Mouse (Mus musculus) liver, adult 2 months (tissue): ENCODE measurements around the gene Ulk4. TPM values are rescaled to one million over a fixed set of nuclear protein-coding genes. Genes with fewer than 3 reads are reported as not detected.

Experiments used
- DNase-seq: peaks from one replicate; pipeline ENCODE4 v3.0.0-alpha.2; 2011; ENCODE audit warnings: low read depth, low spot score; ENCODE audit errors: extremely low read depth
- H3K27ac ChIP-seq: fragments of 200-500 bp; replicated peaks from 2 replicates; pipeline ENCODE4 v1.5.1; 2012; ENCODE audit warnings: low read depth, mild to moderate bottlenecking, control low read depth, inconsistent platforms, low read length; ENCODE audit not compliant: insufficient read depth
- H3K27me3 ChIP-seq: fragments of 200-500 bp; 2 replicates; pipeline ENCODE4 v1.6.1; 2012; ENCODE audit warnings: mild to moderate bottlenecking, moderate library complexity, low read length, inconsistent platforms; ENCODE audit not compliant: control insufficient read depth, insufficient read depth
- H3K36me3 ChIP-seq: fragments of 200-500 bp; 2 replicates; pipeline ENCODE4 v1.6.1; 2012; ENCODE audit warnings: low read length, inconsistent platforms; ENCODE audit not compliant: control insufficient read depth, insufficient read depth
- H3K4me1 ChIP-seq: fragments of 200-500 bp; 2 replicates; pipeline ENCODE4 v1.6.1; 2011; ENCODE audit warnings: low read length; ENCODE audit not compliant: control insufficient read depth, insufficient read depth
- H3K4me3 ChIP-seq: fragments of 200-500 bp; 2 replicates; pipeline ENCODE4 v1.5.1; 2011; ENCODE audit warnings: low read depth, mild to moderate bottlenecking, control low read depth, low read length, moderate library complexity; ENCODE audit not compliant: insufficient read depth
- H3K79me2 ChIP-seq: fragments of 200-500 bp; 2 replicates; pipeline ENCODE4 v1.6.1; 2012; ENCODE audit warnings: inconsistent platforms, mild to moderate bottlenecking, low read length, moderate library complexity; ENCODE audit not compliant: control insufficient read depth, insufficient read depth
- H3K9ac ChIP-seq: fragments of 200-500 bp; 2 replicates; pipeline ENCODE4 v1.6.1; 2012; ENCODE audit warnings: low read depth, mild to moderate bottlenecking, control low read depth, inconsistent platforms, low read length
- CTCF ChIP-seq: fragments of 200-500 bp; IDR thresholded peaks from 2 replicates; pipeline ENCODE4 v1.5.1; 2011; ENCODE audit warnings: low read depth, low read length, control low read depth
- POLR2A ChIP-seq: fragments of 200-500 bp; IDR thresholded peaks from 2 replicates; pipeline ENCODE4 v1.6.1; 2011; ENCODE audit warnings: low read length, control low read depth; ENCODE audit not compliant: insufficient read depth; ENCODE audit errors: extremely low read depth
- WGBS: fragments of 180-500 bp; shearing (Covaris S2); methylation state at CpG from one replicate; pipeline ENCODE4 v1.1.7; 2018; 5-methylcytosine and 5-hydroxymethylcytosine counted together
- polyA plus RNA-seq: library from polyadenylated mRNA; depleted of rRNA; stranded (reverse); fragments of >200 nt; gene quantifications from 2 replicates; pipeline ENCODE4 v1.2.3, GENCODE M21; 2012
- total RNA-seq: library from RNA; depleted of rRNA; stranded (reverse); fragments of >200 nt; gene quantifications from 2 replicates; pipeline ENCODE4 v1.2.3, GENCODE M21; 2014

Ulk4 gene
- total and polyA plus RNA-seq, 2 experiments = under 0.01 to 0.24 TPM

GRCm38 (mm10) chr9:120951947-120952346 lies 325.1 kb downstream of the Ulk4 start:
- TF ChIP-seq POLR2A = no peak
- TF ChIP-seq CTCF = no peak
- Histone ChIP-seq H3K27me3 (no peaks in the 10 kb centered on the region), H3K79me2 (peaks cover 19% of the 10 kb centered on the region), H3K4me1 (peaks cover 2% of the 10 kb centered on the region; the same call in 1 of the 2 replicates), H3K4me3 (no peak overlapping the region), H3K9ac (no peak overlapping the region), H3K27ac (no peak overlapping the region), H3K36me3 (peaks cover 53% of the 10 kb centered on the region)
- WGBS = 43% methylated on average over 3 of the region's 3 CpGs
- no peak for DNase-seq

DNA sequence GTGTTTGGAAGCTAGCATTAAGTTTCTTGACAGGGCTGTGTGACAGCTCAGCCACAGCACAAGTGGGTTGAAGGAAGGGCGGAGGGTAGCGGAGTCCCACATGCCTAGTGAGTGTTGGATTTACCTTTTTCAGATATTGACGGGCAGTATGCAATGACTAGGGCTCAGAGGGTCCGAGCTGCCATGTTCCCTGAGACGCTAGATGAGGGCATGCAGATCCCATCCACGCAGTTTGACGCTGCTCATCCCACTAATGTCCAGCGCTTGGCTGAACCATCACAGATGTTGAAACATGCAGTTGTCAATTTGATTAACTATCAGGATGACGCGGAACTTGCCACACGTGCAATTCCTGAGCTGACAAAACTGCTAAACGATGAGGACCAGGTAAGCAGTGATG lies 326.2 kb downstream of the Ulk4 start:
- Histone ChIP-seq H3K4me3 (no peak overlapping the region), H3K4me1 (peaks cover 6% of the 10 kb centered on the region), H3K9ac (no peak overlapping the region), H3K79me2 (peaks cover 26% of the 10 kb centered on the region), H3K36me3 (peaks cover 43% of the 10 kb centered on the region), H3K27me3 (no peaks in the 10 kb centered on the region), H3K27ac (no peak overlapping the region)
- DNase-seq = no peak
- 79% methylated on average over 12 of the region's 12 CpGs for WGBS
- no peak for TF ChIP-seq CTCF
- no peak for TF ChIP-seq POLR2A

DNA sequence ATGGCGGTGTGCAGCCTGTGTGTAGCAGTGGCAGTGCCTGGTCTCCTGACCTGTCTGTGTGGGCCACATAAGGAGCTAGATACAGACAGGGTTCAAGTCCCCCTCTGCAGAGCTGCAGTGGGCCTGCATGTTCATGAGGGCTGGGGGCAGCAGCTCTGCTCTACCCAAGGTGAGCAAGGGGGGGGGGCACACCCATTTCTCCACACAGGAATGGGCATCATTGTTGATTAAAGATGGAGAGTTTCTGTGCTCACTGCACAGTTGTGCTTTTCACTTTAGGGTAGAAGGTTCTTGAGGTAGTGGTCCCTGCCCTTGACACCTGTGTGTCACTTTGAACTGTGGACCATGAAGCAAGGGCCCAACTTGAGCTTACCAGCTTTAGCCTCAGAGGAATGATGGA lies 328.2 kb downstream of the Ulk4 start:
- TF ChIP-seq POLR2A = no peak
- no peak for TF ChIP-seq CTCF
- no peak for DNase-seq
- H3K4me1 ChIP-seq = peaks cover 11% of the 10 kb centered on the region
- peaks cover 31% of the 10 kb centered on the region for H3K36me3 ChIP-seq
- WGBS = 97% methylated on average over 1 of the region's 1 CpGs
- H3K9ac ChIP-seq = no peak overlapping the region
- H3K79me2 ChIP-seq = peaks cover 38% of the 10 kb centered on the region
- H3K27me3 ChIP-seq = no peaks in the 10 kb centered on the region
- no peak overlapping the region for H3K4me3 ChIP-seq
- H3K27ac ChIP-seq = no peak overlapping the region

DNA sequence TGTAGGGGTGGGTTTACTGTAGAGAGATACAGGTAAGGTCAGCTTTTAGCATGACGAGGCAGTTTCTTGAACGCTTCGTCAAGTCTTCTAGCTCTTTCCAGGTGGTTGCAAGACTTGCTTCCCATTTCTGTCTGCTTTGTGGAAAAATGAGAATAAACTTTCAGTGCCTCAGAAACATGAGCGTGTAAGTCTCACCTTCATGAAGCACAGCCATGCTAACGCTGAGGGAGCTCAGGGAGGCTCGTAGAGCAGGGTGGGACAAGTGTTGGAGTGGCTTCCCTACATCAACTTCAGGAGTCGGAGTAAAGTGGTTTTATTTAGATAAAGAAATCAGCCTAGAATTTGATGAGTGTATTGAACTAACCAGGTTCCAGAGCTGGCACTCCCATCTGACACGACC lies 330.9 kb downstream of the Ulk4 start:
- no peak for DNase-seq
- no peaks in the 10 kb centered on the region for H3K27me3 ChIP-seq
- TF ChIP-seq POLR2A = no peak
- no peak for TF ChIP-seq CTCF
- H3K27ac ChIP-seq = no peak overlapping the region
- peaks cover 58% of the 10 kb centered on the region for H3K79me2 ChIP-seq
- H3K4me3 ChIP-seq = no peak overlapping the region
- H3K36me3 ChIP-seq = peaks cover 6% of the 10 kb centered on the region; the same call in 1 of the 2 replicates
- 70% methylated on average over 8 of the region's 8 CpGs for WGBS
- H3K9ac ChIP-seq = no peak overlapping the region
- peaks cover 26% of the 10 kb centered on the region for H3K4me1 ChIP-seq

DNA sequence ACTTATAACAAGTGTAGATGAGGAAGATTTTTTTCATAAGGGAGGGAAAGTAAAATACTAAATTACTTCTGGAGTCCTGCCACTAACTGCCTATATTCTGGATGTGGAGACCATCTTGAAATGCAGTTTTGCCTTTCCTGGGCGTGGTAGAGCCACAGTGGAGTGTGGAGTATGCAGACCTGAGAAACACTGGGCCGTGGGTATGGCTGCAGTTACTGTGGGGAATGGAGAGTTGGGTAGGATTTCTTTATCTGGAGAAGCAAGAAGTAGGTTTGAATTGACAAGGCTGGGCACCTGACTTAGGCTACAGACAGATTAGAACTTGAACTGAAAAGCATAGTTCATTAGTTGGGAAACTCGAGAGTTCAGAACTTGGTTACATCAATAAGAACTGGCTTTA lies 332.8 kb downstream of the Ulk4 start:
- peaks cover 36% of the 10 kb centered on the region for H3K4me1 ChIP-seq
- 49% methylated on average over 3 of the region's 3 CpGs for WGBS
- no peaks in the 10 kb centered on the region for H3K36me3 ChIP-seq

DNA sequence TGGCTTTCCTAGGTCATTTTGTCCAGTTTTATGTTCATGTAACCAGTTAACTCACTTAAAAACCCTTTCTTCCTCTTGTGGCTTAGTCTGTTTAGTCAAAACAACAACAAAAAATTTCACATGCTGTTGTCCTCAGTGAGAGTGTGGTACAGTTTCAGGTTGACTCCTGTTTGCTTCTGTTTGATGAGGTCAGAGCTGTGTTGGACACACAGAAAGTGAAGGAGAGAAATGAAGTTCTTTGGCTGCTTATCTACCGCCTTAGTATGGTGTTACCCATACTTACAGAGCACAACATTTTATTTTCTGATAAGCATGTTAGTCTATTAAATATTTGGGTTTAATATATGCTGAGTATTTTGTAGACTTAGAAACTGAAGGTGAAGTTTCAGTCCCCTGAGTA lies 333.2 kb downstream of the Ulk4 start:
- 57% methylated on average over 1 of the region's 1 CpGs for WGBS
- H3K36me3 ChIP-seq = no peaks in the 10 kb centered on the region
- no peaks in the 10 kb centered on the region for H3K27me3 ChIP-seq
- no peak overlapping the region for H3K27ac ChIP-seq
- peaks cover 74% of the 10 kb centered on the region for H3K79me2 ChIP-seq
- H3K4me3 ChIP-seq = no peak overlapping the region
- TF ChIP-seq POLR2A (no peak), CTCF (no peak)
- no peak overlapping the region for H3K9ac ChIP-seq
- DNase-seq = no peak
- H3K4me1 ChIP-seq = peaks cover 36% of the 10 kb centered on the region

More for the DNA sequence above, 332.8 kb downstream of the Ulk4 start:
- TF ChIP-seq CTCF (no peak), POLR2A (no peak)
- DNase-seq = peak; percentile 31
- no peak overlapping the region for H3K9ac ChIP-seq
- H3K79me2 ChIP-seq = peaks cover 72% of the 10 kb centered on the region
- no peak overlapping the region for H3K27ac ChIP-seq
- H3K27me3 ChIP-seq = no peaks in the 10 kb centered on the region
- no peak overlapping the region for H3K4me3 ChIP-seq
